Mouse (Mus musculus) midbrain, postnatal 0 days (tissue): ENCODE results near the gene Slit3. TPM values are rescaled to one million over a fixed set of nuclear protein-coding genes. Genes with fewer than 3 reads are reported as not detected.

Experiments
- ATAC-seq: fragments of 200-750 bp; cut with Nextera tagmentation; 2 replicates; pipeline ENCODE4 v1.8.0; 2017; ENCODE audit warnings: moderate number of reproducible peaks, mild to moderate bottlenecking, moderate TSS enrichment, moderate library complexity; ENCODE audit not compliant: low FRiP score
- DNase-seq: peaks from one replicate; pipeline ENCODE4 v3.0.0-alpha.2; 2015; ENCODE audit warnings: low spot score
- H3K27ac ChIP-seq: fragments of 300-500 bp; sonication (generic); 2 replicates; pipeline ENCODE4 v1.5.1; 2014; ENCODE audit warnings: low read depth, mild to moderate bottlenecking, low read length, mixed read lengths
- H3K27me3 ChIP-seq: fragments of 300-500 bp; sonication (generic); 2 replicates; pipeline ENCODE4 v1.6.1; 2014; ENCODE audit warnings: low read length, control low read depth, mixed read lengths; ENCODE audit not compliant: insufficient read depth
- H3K36me3 ChIP-seq: fragments of 300-500 bp; sonication (generic); 2 replicates; pipeline ENCODE4 v1.6.1; 2014; ENCODE audit warnings: low read length, control low read depth, mixed read lengths; ENCODE audit not compliant: insufficient read depth
- H3K4me1 ChIP-seq: fragments of 300-500 bp; sonication (generic); 2 replicates; pipeline ENCODE4 v1.6.1; 2014; ENCODE audit warnings: mild to moderate bottlenecking, control low read depth, antibody characterized with exemption, low read length, mixed read lengths; ENCODE audit not compliant: insufficient read depth
- H3K4me2 ChIP-seq: fragments of 300-500 bp; sonication (generic); 2 replicates; pipeline ENCODE4 v1.6.1; 2014; ENCODE audit warnings: low read depth, mild to moderate bottlenecking, low read length, mixed read lengths; ENCODE audit not compliant: poor library complexity, severe bottlenecking
- H3K4me3 ChIP-seq: fragments of 300-500 bp; sonication (generic); 2 replicates; pipeline ENCODE4 v1.5.1; 2014; ENCODE audit warnings: low read depth, mild to moderate bottlenecking, low read length, moderate library complexity
- H3K9ac ChIP-seq: fragments of 300-500 bp; sonication (generic); replicated peaks from 2 replicates; pipeline ENCODE4 v1.6.1; 2014; ENCODE audit warnings: mild to moderate bottlenecking, low read length, moderate library complexity, mixed read lengths; ENCODE audit not compliant: poor library complexity, severe bottlenecking
- H3K9me3 ChIP-seq: fragments of 300-500 bp; sonication (generic); 2 replicates; pipeline ENCODE4 v1.6.1; 2016; ENCODE audit warnings: low read length, control low read depth
- CTCF ChIP-seq: IDR thresholded peaks from 2 replicates; pipeline ENCODE4 v1.5.1; 2016; ENCODE audit warnings: antibody characterized with exemption, mild to moderate bottlenecking
- WGBS: fragments of 180-500 bp; shearing (Covaris S2); extraction: QIAGEN DNeasy Blood & Tissue Kit; methylation state at CpG from one replicate; pipeline ENCODE4 v1.1.7; 2014; 5-methylcytosine and 5-hydroxymethylcytosine counted together
- polyA plus RNA-seq: library from polyadenylated mRNA; unstranded; fragments of >200 nt; fragmentation: Nextera tagmentation; extraction: Ambion mirVana; gene quantifications from 2 replicates; pipeline ENCODE4 v1.2.1, GENCODE M21; 2015
- total RNA-seq: library from RNA; depleted of rRNA; stranded (reverse); fragments of >200 nt; gene quantifications from 2 replicates; pipeline ENCODE4 v1.2.3, GENCODE M21; 2014

Slit3 gene
- total and polyA plus RNA-seq, 2 experiments from 2014 or later = 3.6 to 7.7 TPM

DNA sequence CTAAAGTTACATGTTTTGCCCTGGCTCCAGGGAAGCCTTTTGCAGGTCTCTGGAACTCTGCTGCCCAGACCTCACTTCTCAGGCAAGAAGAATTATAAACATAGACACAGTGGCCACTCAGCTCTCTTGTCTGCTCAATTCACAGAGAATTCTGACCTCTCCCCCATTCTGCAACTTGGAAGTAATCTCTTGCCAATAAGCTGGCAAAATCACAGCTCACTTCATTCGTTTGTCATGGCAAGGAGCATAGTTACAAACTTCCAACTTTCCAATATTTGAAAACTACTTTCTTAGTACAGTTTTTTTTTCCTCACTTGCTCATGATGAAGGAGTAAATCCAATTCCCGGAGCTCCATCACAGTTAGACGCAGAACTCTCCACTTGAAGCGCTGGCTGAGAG lies 11.2 kb upstream of the Slit3 start:
- TF ChIP-seq CTCF = no peak
- Histone ChIP-seq H3K9me3 (no peaks in the 10 kb centered on the region), H3K27ac (no peak overlapping the region), H3K27me3 (no peaks in the 10 kb centered on the region), H3K4me2 (no peak overlapping the region), H3K9ac (no peak overlapping the region), H3K4me1 (no peaks in the 10 kb centered on the region), H3K4me3 (no peak overlapping the region), H3K36me3 (no peaks in the 10 kb centered on the region)
- WGBS = 77% methylated on average over 4 of the region's 4 CpGs
- DNase-seq = no peak
- no peak for ATAC-seq

DNA sequence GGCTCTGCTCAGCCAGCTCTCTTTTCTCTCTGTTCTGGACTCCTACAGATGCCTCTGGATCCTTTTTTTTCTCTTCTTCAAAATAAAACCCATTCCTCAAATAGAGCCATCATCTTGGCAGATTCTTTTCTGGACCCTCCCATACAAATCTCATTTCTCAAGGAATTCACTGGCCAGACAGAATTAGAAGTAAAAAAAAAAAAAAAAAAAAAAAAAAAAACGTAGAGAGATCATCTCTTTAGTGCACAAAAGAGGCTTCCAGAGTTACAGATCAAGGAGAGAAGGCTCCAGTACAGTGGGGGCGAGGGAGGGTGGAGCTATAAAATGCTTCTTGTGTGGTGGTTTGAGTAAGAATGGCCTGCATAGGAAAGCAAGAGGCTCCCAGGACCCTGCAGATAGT lies 10.2 kb upstream of the Slit3 start:
- H3K4me2 ChIP-seq = no peak overlapping the region
- H3K27me3 ChIP-seq = no peaks in the 10 kb centered on the region
- no peak overlapping the region for H3K27ac ChIP-seq
- H3K36me3 ChIP-seq = no peaks in the 10 kb centered on the region
- no peaks in the 10 kb centered on the region for H3K4me1 ChIP-seq
- H3K9ac ChIP-seq = no peak overlapping the region
- TF ChIP-seq CTCF = no peak
- 37% methylated on average over 2 of the region's 2 CpGs for WGBS
- ATAC-seq (no peak), DNase-seq (no peak)
- H3K4me3 ChIP-seq = no peak overlapping the region
- H3K9me3 ChIP-seq = no peaks in the 10 kb centered on the region

DNA sequence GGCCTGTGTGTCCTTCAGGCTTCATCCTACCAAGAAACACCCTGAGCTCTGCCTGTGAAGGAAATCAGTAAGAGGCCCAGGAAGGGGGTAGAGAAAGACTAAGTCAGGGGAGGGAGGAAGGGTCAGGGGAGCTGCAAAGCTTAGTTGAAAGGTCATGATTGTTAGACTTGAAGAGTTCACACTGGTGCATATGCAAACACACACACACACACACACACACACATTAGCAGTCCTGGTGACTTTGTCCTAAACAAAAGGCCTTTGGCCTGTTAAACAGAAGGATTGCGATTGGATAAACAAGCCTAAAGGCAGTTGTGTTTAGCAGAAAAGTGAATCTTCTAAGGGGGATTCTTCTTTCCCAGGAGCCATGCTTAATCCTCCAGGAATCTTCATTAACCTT lies 7.7 kb upstream of the Slit3 start:
- H3K27ac ChIP-seq = no peak overlapping the region
- ATAC-seq = no peak
- H3K9ac ChIP-seq = no peak overlapping the region
- no peak for TF ChIP-seq CTCF
- no peak overlapping the region for H3K4me3 ChIP-seq
- H3K27me3 ChIP-seq = no peaks in the 10 kb centered on the region; the same call in 1 of the 2 replicates
- no peaks in the 10 kb centered on the region for H3K36me3 ChIP-seq
- H3K4me1 ChIP-seq = no peaks in the 10 kb centered on the region
- no peak overlapping the region for H3K4me2 ChIP-seq
- DNase-seq = no peak
- WGBS = 39% methylated on average over 1 of the region's 1 CpGs
- H3K9me3 ChIP-seq = no peaks in the 10 kb centered on the region

DNA sequence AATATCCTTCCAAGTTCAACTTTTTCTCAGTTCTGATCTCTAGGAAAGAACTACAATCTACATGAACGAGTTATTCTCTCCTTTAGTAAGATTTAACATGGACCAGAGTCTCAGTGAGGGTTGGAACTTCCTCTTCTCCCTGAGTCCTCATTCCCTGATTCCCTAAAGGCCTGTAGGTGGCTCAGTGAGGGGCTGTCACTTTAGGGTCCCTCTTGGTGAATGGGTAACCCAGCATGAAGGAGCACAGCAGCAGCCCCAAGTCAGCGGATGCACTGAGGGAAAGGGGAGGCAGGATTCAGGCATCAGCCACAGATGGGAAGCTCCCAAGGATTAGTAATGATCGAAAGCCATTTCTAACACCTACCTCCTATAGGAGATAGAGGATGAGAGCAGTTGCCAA lies 4.6 kb upstream of the Slit3 start:
- TF ChIP-seq CTCF = no peak
- no peaks in the 10 kb centered on the region for H3K36me3 ChIP-seq
- DNase-seq = no peak
- WGBS = 50% methylated on average over 3 of the region's 3 CpGs
- H3K9me3 ChIP-seq = no peaks in the 10 kb centered on the region
- H3K9ac ChIP-seq = no peak overlapping the region
- no peaks in the 10 kb centered on the region for H3K4me1 ChIP-seq
- no peak overlapping the region for H3K27ac ChIP-seq
- no peak for ATAC-seq
- H3K4me2 ChIP-seq = no peak overlapping the region
- peaks cover 22% of the 10 kb centered on the region for H3K27me3 ChIP-seq
- H3K4me3 ChIP-seq = no peak overlapping the region

GRCm38 (mm10) chr11:35117871-35118270 lies 3.2 kb upstream of the Slit3 start:
- Histone ChIP-seq H3K4me1 (no peaks in the 10 kb centered on the region), H3K9ac (no peak overlapping the region), H3K27ac (no peak overlapping the region), H3K27me3 (peaks cover 24% of the 10 kb centered on the region), H3K4me2 (no peak overlapping the region), H3K9me3 (no peaks in the 10 kb centered on the region), H3K4me3 (no peak overlapping the region), H3K36me3 (no peaks in the 10 kb centered on the region)
- no peak for TF ChIP-seq CTCF
- 93% methylated on average over 3 of the region's 3 CpGs for WGBS
- ATAC-seq = no peak
- no peak for DNase-seq

DNA sequence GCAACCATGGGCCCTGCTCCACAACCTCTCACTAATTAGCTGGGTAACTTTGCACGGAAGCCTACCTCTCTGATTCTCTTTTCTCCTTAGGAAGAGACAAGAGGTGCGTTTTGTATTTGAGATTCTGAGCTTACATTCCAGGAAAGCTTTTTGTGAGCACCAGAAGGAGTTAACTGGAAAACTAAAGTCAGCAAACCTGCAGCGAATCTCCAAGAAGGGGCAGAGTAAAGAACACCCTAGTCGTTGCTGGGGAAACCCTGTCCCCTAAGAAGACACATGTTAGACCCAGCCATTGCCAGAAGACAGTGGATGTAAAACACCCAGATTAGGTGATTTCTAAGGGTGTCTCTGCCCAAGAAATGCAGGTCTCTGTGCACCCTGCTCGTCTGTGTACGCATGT lies 2.3 kb upstream of the Slit3 start:
- Histone ChIP-seq H3K4me3 (no peak overlapping the region), H3K27ac (no peak overlapping the region), H3K4me2 (no peak overlapping the region), H3K36me3 (no peaks in the 10 kb centered on the region), H3K9ac (no peak overlapping the region), H3K9me3 (no peaks in the 10 kb centered on the region), H3K4me1 (no peaks in the 10 kb centered on the region), H3K27me3 (peaks cover 26% of the 10 kb centered on the region)
- no peak for TF ChIP-seq CTCF
- ATAC-seq (no peak), DNase-seq (no peak)
- WGBS = 59% methylated on average over 6 of the region's 6 CpGs
